Mouse (Mus musculus): ENCODE measurements around the gene BC049730. TPM values are rescaled to one million over a fixed set of nuclear protein-coding genes. Genes with fewer than 3 reads are reported as not detected.
"Not testable (repeated sequence)": the region's sequence is repeated elsewhere in the genome, so short reads cannot be mapped to it uniquely, and the experiment has no call there.

BC049730 gene
- polyA plus RNA-seq (2015; fragmentation: Nextera tagmentation; extraction: Ambion mirVana) = not detected in 2 replicates

DNA sequence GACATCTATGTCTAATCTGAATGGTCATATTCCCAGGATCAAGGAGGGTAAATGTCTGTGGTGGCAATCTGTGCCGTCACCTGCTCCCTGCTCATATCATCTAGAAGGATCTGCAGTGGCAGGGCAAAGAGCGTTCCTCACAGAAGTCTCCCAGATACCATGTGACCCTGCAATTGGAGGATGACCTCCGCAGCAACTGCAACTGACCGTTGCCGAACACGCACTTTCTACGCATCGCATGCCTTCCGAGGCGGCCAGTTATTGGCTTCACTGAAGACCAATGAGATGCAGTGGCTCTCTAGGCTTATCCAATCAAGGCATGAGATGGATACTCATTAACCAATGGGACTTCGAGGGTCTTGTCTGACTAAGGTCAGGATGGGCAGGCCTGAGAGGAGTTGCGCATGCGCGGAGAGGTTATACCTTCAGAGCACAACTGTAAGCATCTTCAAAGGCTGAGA is at the start of gene BC049730:
TSS of gene BC049730 (plus strand) at position 411 of the 461 bp plus-strand sequence.
- Histone ChIP-seq H3K4me3 (ENCODE audit: low read depth, low read length) (no peak within 1 kb of the TSS), H3K27me3 (ENCODE audit: control insufficient read depth, insufficient read depth, low read depth, low read length) (no peaks in the 10 kb centered on the region), H3K9ac (ENCODE audit: low read depth, low read length) (no peak within 1 kb of the TSS), H3K4me1 (ENCODE audit: control insufficient read depth, insufficient read depth, low read length) (no peaks in the 10 kb centered on the region), H3K9me3 (replicated peaks; ENCODE audit: control insufficient read depth, low read length, poor library complexity, severe bottlenecking) (no peaks in the 10 kb centered on the region), H3K4me2 (ENCODE audit: low read length) (no peak within 1 kb of the TSS), H3K27ac (ENCODE audit: low read length) (no peak within 1 kb of the TSS), H3K36me3 (ENCODE audit: control insufficient read depth, insufficient read depth, low read length) (no peaks in the 10 kb centered on the region)
- WGBS = 90% methylated on average over 14 of the region's 14 CpGs
- ATAC-seq = no peak

DNA sequence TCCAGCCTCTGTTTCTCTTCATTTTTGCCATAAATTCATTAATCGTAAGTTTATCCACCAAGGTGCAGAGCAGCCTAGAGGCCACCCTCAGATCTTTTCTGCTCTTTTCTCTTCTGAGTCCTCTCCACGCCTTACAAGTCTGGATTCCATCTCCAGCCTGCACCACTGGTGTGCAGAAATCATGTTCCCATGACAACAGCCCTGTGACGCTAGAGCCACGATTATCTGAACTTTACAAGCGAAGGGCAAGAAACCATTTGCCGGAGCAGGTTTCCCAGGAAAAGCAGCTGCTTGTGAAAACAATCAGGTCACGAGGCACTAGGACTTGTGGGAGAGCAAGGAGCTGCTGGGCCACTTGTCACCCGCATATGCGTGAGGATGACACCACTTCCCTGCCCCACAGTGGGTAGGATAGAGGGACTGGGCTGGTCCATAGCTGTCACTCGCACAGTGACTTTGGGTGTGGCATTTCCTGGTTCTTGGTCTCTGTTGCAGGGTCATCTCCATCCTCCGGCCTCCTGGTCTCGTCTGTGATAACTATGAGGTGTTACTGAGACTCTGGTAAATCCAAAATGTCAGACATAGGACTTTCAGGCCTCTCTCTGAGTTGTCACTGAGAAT is 49.2 kb upstream of the BC049730 start:
- Histone ChIP-seq H3K27ac (ENCODE audit: low read length) (no peak overlapping the region), H3K4me3 (ENCODE audit: low read depth, low read length) (no peak overlapping the region), H3K36me3 (ENCODE audit: control insufficient read depth, insufficient read depth, low read length) (no peaks in the 10 kb centered on the region), H3K4me1 (ENCODE audit: control insufficient read depth, insufficient read depth, low read length) (no peaks in the 10 kb centered on the region), H3K9ac (ENCODE audit: low read depth, low read length) (peak overlapping the region; percentile 5; the same call in 1 of the 2 replicates), H3K27me3 (ENCODE audit: control insufficient read depth, insufficient read depth, low read depth, low read length) (no peaks in the 10 kb centered on the region), H3K9me3 (replicated peaks; ENCODE audit: control insufficient read depth, low read length, poor library complexity, severe bottlenecking) (no peaks in the 10 kb centered on the region), H3K4me2 (ENCODE audit: low read length) (no peak overlapping the region)
- ATAC-seq = peak; percentile 68; the same call in 1 of the 2 replicates
- WGBS = 58% methylated on average over 12 of the region's 12 CpGs

DNA sequence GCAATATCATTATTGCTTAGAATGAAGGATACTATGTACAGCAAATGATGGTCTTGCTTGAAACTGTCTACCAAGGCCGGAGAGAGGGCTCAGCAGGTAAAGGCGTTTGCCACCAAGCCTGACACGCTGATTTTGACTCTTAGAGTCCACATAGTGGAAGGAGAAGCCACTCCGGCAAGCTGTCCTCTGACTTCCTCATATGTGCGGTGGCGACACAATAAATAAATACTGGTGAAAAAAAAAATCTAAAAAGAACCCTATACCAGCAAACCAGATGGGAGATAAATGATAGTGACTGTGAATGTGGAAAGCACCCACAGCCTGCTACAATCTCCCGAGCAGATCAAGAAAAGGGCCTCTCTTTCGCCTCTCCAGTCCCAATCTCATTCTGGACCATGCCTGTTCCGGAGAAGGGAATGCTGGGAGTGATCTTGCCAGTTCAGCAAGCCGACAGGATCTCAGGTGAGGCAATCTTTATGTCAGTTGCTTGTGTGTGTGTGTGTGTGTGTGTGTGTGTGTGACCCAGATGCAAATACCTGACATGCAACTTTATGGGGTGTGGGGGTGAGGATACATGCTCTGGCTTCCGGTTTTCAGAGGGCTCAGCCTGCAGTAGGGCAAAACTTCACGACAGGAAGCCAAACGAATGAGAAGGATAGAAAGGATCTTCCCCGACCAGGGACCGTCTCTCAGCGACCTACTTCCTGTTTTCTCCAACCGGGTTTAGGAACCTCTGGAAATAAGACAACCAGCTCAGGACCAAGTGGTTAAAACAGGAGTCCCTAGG is 47.7 kb upstream of the BC049730 start:
- Histone ChIP-seq H3K4me1 (ENCODE audit: control insufficient read depth, insufficient read depth, low read length) (no peaks in the 10 kb centered on the region), H3K9me3 (replicated peaks; ENCODE audit: control insufficient read depth, low read length, poor library complexity, severe bottlenecking) (no peaks in the 10 kb centered on the region), H3K4me2 (ENCODE audit: low read length) (no peak overlapping the region), H3K4me3 (ENCODE audit: low read depth, low read length) (no peak overlapping the region), H3K27me3 (ENCODE audit: control insufficient read depth, insufficient read depth, low read depth, low read length) (no peaks in the 10 kb centered on the region), H3K36me3 (ENCODE audit: control insufficient read depth, insufficient read depth, low read length) (no peaks in the 10 kb centered on the region), H3K27ac (ENCODE audit: low read length) (no peak overlapping the region), H3K9ac (ENCODE audit: low read depth, low read length) (no peak overlapping the region)
- no peak for ATAC-seq
- WGBS = 81% methylated on average over 17 of the region's 17 CpGs

DNA sequence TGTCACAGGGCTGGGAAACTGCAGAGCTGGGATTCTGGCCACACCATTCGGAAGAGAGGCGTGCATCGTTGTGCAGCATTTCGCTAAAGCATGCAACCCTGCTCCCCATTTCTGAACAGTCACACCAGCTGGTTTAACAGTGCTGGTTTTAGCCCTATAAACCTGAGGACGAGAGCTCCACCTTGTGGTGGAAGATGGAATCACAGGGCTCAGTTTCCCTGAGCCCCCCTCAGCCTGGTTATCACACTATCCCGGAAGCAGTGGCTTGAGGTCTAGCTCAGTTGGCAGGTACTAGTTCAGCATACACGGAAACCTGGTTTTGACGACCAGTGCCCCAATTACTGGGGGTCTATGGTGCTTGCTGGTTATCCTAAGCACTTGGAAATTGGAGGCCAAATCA is 46.5 kb upstream of the BC049730 start:
- H3K27me3 ChIP-seq (ENCODE audit: control insufficient read depth, insufficient read depth, low read depth, low read length) = no peaks in the 10 kb centered on the region
- no peaks in the 10 kb centered on the region for H3K36me3 ChIP-seq (ENCODE audit: control insufficient read depth, insufficient read depth, low read length)
- no peak overlapping the region for H3K4me3 ChIP-seq (ENCODE audit: low read depth, low read length)
- H3K9me3 ChIP-seq (replicated peaks; ENCODE audit: control insufficient read depth, low read length, poor library complexity, severe bottlenecking) = no peaks in the 10 kb centered on the region
- H3K27ac ChIP-seq (ENCODE audit: low read length) = no peak overlapping the region
- WGBS = 15% methylated on average over 8 of the region's 8 CpGs
- H3K4me1 ChIP-seq (ENCODE audit: control insufficient read depth, insufficient read depth, low read length) = no peaks in the 10 kb centered on the region
- H3K4me2 ChIP-seq (ENCODE audit: low read length) = no peak overlapping the region
- no peak overlapping the region for H3K9ac ChIP-seq (ENCODE audit: low read depth, low read length)
- peak; percentile 73 for ATAC-seq

DNA sequence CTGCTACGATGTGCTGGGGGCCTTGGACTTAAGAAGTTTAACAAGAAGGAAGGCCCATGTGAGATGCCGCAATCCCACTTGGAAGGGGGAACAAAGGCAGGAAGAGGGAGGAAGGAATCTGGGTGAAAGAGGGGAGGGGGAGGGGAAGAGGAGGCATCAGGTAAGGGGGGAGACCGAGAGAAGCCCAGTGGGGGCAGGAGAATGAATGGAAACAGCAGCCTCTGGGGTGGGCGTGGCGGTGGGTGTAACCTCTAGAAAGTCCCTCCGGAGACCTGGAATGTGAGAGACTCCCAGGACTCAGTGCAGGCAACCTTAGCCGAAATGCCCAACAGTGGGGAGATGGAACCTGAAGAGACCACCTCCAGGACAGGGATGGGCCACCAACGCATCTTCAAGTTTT is 44.7 kb upstream of the BC049730 start:
- Histone ChIP-seq H3K27me3 (ENCODE audit: control insufficient read depth, insufficient read depth, low read depth, low read length) (no peaks in the 10 kb centered on the region), H3K9me3 (replicated peaks; ENCODE audit: control insufficient read depth, low read length, poor library complexity, severe bottlenecking) (no peaks in the 10 kb centered on the region), H3K4me1 (ENCODE audit: control insufficient read depth, insufficient read depth, low read length) (no peaks in the 10 kb centered on the region), H3K36me3 (ENCODE audit: control insufficient read depth, insufficient read depth, low read length) (no peaks in the 10 kb centered on the region), H3K4me3 (ENCODE audit: low read depth, low read length) (no peak overlapping the region), H3K4me2 (ENCODE audit: low read length) (no peak overlapping the region), H3K27ac (ENCODE audit: low read length) (no peak overlapping the region), H3K9ac (ENCODE audit: low read depth, low read length) (no peak overlapping the region)
- no peak for ATAC-seq
- WGBS = 29% methylated on average over 8 of the region's 8 CpGs

DNA sequence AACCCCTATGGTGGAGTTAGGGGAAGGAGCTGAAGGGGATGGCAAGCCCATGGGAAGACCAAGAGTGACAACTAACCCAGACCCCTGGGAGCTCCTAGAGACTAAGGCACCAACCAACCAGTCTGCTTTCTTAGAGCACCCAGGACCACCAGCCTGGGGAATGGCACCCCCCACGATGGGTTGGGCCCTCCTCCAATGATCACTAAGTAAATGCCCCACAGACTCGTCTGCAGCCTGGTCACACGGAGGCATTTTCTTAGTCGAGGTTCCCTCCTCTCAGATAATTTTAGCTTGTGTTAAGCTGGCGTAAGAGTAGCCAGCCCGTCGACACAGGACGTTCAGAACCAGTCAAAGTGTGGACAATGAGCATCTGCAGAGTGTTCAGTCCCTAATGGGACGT is 44.1 kb upstream of the BC049730 start:
- H3K4me2 ChIP-seq (ENCODE audit: low read length) = no peak overlapping the region
- no peaks in the 10 kb centered on the region for H3K36me3 ChIP-seq (ENCODE audit: control insufficient read depth, insufficient read depth, low read length)
- H3K4me3 ChIP-seq (ENCODE audit: low read depth, low read length) = no peak overlapping the region
- no peaks in the 10 kb centered on the region for H3K9me3 ChIP-seq (replicated peaks; ENCODE audit: control insufficient read depth, low read length, poor library complexity, severe bottlenecking)
- no peaks in the 10 kb centered on the region for H3K4me1 ChIP-seq (ENCODE audit: control insufficient read depth, insufficient read depth, low read length)
- H3K27me3 ChIP-seq (ENCODE audit: control insufficient read depth, insufficient read depth, low read depth, low read length) = no peaks in the 10 kb centered on the region
- ATAC-seq = no peak
- no peak overlapping the region for H3K27ac ChIP-seq (ENCODE audit: low read length)
- WGBS = 68% methylated on average over 9 of the region's 9 CpGs
- no peak overlapping the region for H3K9ac ChIP-seq (ENCODE audit: low read depth, low read length)

DNA sequence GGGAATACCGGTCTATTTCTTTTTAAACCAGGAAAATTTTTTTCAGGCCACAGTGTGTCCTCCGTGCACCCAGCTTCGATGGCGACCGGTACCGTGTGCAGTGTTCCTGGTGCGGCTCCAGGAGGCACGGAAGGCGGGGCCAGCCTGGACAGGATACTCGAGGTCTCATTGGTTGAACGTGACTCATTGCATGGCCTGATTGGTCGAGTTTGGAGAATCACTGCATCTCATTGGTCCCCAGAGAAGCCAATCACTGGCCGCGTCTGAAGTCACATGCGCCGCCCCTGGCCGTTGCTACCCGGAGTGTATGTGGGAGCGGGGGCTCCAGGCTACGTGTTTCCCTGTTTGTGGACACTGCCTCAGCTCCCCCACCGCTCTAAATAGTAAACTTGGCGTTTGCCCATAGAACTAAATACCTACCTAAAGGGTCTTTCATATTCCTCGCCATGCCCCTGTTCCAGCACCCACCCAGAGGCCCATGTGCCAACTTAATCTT is 37.0 kb upstream of the BC049730 start:
- H3K4me3 ChIP-seq (ENCODE audit: low read depth, low read length) = no peak overlapping the region
- WGBS = 92% methylated on average over 23 of the region's 23 CpGs
- H3K4me1 ChIP-seq (ENCODE audit: control insufficient read depth, insufficient read depth, low read length) = no peaks in the 10 kb centered on the region

DNA sequence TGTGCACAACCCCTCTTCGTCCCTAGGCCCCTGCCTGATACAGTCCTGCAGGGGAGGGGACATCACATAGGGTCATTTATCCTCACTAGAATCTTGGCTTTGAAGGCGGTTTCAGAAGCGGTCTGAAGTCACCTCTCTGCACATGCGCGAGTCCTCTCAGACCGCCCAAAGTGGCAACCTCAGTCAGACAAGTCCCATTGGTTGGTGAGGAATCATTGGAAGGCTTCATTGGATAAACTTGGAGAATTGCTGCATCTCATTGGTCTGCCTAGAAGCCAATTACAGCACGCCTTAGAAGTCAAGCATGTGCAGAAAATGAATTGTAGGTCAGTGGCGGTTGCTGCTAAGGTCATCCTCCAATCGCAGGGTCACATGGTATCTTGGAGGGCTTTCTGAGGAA is 32.5 kb upstream of the BC049730 start, which contains the start of gene Tex101:
TSS of gene Tex101 (minus strand) at position 101 of the 400 bp plus-strand sequence.
- no peak within 1 kb of the TSS for H3K27ac ChIP-seq (ENCODE audit: low read length)
- H3K4me2 ChIP-seq (ENCODE audit: low read length) = no peak within 1 kb of the TSS
- no peaks in the 10 kb centered on the region for H3K27me3 ChIP-seq (ENCODE audit: control insufficient read depth, insufficient read depth, low read depth, low read length)
- H3K36me3 ChIP-seq (ENCODE audit: control insufficient read depth, insufficient read depth, low read length) = no peaks in the 10 kb centered on the region
- H3K9me3 ChIP-seq (replicated peaks; ENCODE audit: control insufficient read depth, low read length, poor library complexity, severe bottlenecking) = no peaks in the 10 kb centered on the region
- H3K4me1 ChIP-seq (ENCODE audit: control insufficient read depth, insufficient read depth, low read length) = no peaks in the 10 kb centered on the region
- no peak within 1 kb of the TSS for H3K4me3 ChIP-seq (ENCODE audit: low read depth, low read length)
- 89% methylated on average over 9 of the region's 9 CpGs for WGBS
- no peak within 1 kb of the TSS for H3K9ac ChIP-seq (ENCODE audit: low read depth, low read length)
- ATAC-seq = no peak

More for the DNA sequence above, 37.0 kb upstream of the BC049730 start:
- no peak for ATAC-seq
- Histone ChIP-seq H3K36me3 (ENCODE audit: control insufficient read depth, insufficient read depth, low read length) (no peaks in the 10 kb centered on the region), H3K9ac (ENCODE audit: low read depth, low read length) (no peak overlapping the region), H3K27me3 (ENCODE audit: control insufficient read depth, insufficient read depth, low read depth, low read length) (no peaks in the 10 kb centered on the region), H3K4me2 (ENCODE audit: low read length) (no peak overlapping the region), H3K27ac (ENCODE audit: low read length) (no peak overlapping the region), H3K9me3 (replicated peaks; ENCODE audit: control insufficient read depth, low read length, poor library complexity, severe bottlenecking) (no peaks in the 10 kb centered on the region)

DNA sequence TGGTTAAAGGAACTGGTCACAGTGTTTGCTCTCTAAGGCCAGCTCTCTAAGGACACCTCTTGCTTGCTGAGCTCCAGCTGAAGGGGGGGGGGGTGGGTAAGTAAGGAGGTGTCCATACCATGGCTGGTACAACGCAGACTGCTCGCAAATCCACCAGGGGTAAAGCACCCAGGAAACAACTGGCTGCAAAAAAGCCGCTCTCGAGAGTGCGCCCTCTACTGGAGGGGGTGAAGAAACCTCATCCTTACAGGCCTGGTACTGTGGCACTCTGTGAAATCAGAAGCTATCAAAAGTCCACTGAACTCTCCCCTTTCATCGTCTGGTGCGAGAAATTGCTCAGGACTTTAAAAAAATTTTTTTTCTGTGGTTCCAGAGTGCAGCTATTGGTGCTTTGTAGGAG is 24.9 kb upstream of the BC049730 start:
- WGBS = 87% methylated on average over 7 of the region's 7 CpGs
- not testable (repeated sequence) for H3K4me3 ChIP-seq (ENCODE audit: low read depth, low read length); H3K9ac ChIP-seq (ENCODE audit: low read depth, low read length); H3K27ac ChIP-seq (ENCODE audit: low read length); H3K27me3 ChIP-seq (ENCODE audit: control insufficient read depth, insufficient read depth, low read depth, low read length); ATAC-seq; H3K4me1 ChIP-seq (ENCODE audit: control insufficient read depth, insufficient read depth, low read length); H3K9me3 ChIP-seq (replicated peaks; ENCODE audit: control insufficient read depth, low read length, poor library complexity, severe bottlenecking); H3K36me3 ChIP-seq (ENCODE audit: control insufficient read depth, insufficient read depth, low read length); H3K4me2 ChIP-seq (ENCODE audit: low read length)

Data from midbrain, embryonic 16.5 days (tissue).